Mouse (Mus musculus) kidney, embryonic 16.5 days (tissue): ENCODE data around the gene Fkbp15. TPM values are rescaled to one million over a fixed set of nuclear protein-coding genes. Genes with fewer than 3 reads are reported as not detected.

Experiments
- ATAC-seq: fragments of 200-750 bp; cut with Nextera tagmentation; 2 replicates; pipeline ENCODE4 v1.8.0; 2017; ENCODE audit warnings: moderate TSS enrichment; ENCODE audit not compliant: low FRiP score, low TSS enrichment
- H3K27ac ChIP-seq: fragments of 300-500 bp; sonication (generic); 2 replicates; pipeline ENCODE4 v1.5.1; 2014; ENCODE audit warnings: low read length
- H3K27me3 ChIP-seq: fragments of 300-500 bp; sonication (generic); 2 replicates; pipeline ENCODE4 v1.6.1; 2014; ENCODE audit warnings: low read length, control low read depth, mixed read lengths; ENCODE audit not compliant: insufficient read depth
- H3K36me3 ChIP-seq: fragments of 300-500 bp; sonication (generic); 2 replicates; pipeline ENCODE4 v1.6.1; 2014; ENCODE audit warnings: low read length, control low read depth, mixed read lengths; ENCODE audit not compliant: insufficient read depth
- H3K4me1 ChIP-seq: fragments of 300-500 bp; sonication (generic); 2 replicates; pipeline ENCODE4 v1.6.1; 2014; ENCODE audit warnings: low read length, control low read depth, mixed read lengths; ENCODE audit not compliant: insufficient read depth
- H3K4me2 ChIP-seq: fragments of 300-500 bp; sonication (generic); replicated peaks from 2 replicates; pipeline ENCODE4 v1.6.1; 2014; ENCODE audit warnings: low read depth, low read length
- H3K4me3 ChIP-seq: fragments of 300-500 bp; sonication (generic); 2 replicates; pipeline ENCODE4 v1.5.1; 2014; ENCODE audit warnings: mild to moderate bottlenecking, low read length
- H3K9ac ChIP-seq: fragments of 300-500 bp; sonication (generic); replicated peaks from 2 replicates; pipeline ENCODE4 v1.6.1; 2014; ENCODE audit warnings: low read length
- H3K9me3 ChIP-seq: fragments of 300-500 bp; sonication (generic); 2 replicates; pipeline ENCODE4 v1.6.1; 2016; ENCODE audit warnings: low read length, control low read depth
- WGBS: fragments of 180-500 bp; shearing (Covaris S2); extraction: QIAGEN DNeasy Blood & Tissue Kit; methylation state at CpG from one replicate; pipeline ENCODE4 v1.1.7; 2014; 5-methylcytosine and 5-hydroxymethylcytosine counted together
- polyA plus RNA-seq: library from polyadenylated mRNA; unstranded; fragments of >200 nt; fragmentation: Nextera tagmentation; extraction: Ambion mirVana; gene quantifications from 2 replicates; pipeline ENCODE4 v1.2.1, GENCODE M21; 2015

Gene Fkbp15
- polyA plus RNA-seq, 1 experiment from 2014 or later: 26.2 TPM

DNA sequence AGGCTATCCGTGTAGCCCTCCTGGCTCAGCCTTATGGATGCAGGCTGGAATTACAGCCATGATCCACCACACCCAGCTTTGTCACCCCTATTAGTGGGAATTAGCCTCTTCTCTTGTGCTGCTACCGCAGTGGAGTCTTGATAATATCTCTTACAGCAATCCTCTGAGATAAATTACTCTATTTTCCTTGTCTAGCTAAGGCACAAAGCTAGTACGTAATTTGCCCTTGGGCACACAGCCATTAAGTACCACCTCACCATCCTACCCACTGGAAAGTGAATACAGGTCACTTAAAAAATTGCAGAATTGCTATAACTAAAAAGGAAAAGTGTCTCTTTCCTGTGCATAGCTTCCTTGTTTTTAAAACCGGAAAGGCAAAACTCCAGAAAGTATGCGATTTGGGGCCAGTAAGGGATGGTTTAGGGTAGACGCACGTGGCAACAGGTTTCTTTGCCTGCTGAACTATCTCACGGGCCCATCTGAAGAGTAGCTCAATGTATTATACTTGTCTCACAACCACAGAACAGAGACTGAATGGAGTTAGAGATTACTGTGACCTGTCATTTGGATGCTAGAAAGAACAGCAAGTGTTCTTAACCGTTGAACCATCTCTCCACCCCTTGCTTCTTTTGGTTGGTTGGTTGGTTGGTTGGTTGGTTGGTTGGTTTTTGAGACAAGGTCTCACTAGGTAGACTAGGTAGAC lies 12.6 kb upstream of the Fkbp15 start:
- Histone ChIP-seq H3K36me3 (no peaks in the 10 kb centered on the region), H3K27me3 (no peaks in the 10 kb centered on the region), H3K4me2 (no peak overlapping the region), H3K9ac (no peak overlapping the region), H3K4me3 (no peak overlapping the region), H3K9me3 (no peaks in the 10 kb centered on the region), H3K4me1 (peaks cover 4% of the 10 kb centered on the region; the same call in 1 of the 2 replicates), H3K27ac (no peak overlapping the region)
- WGBS: 84% methylated on average over 9 of the region's 9 CpGs
- no peak for ATAC-seq

- H3K36me3 ChIP-seq: no peaks in the 10 kb centered on the region
- no peak for ATAC-seq
- H3K4me2 ChIP-seq: no peak overlapping the region
- H3K4me1 ChIP-seq: peaks cover 4% of the 10 kb centered on the region; the same call in 1 of the 2 replicates
- H3K4me3 ChIP-seq: no peak overlapping the region
- H3K9me3 ChIP-seq: no peaks in the 10 kb centered on the region
- WGBS: 32% methylated on average over 1 of the region's 1 CpGs
- no peaks in the 10 kb centered on the region for H3K27me3 ChIP-seq
- H3K9ac ChIP-seq: no peak overlapping the region
- no peak overlapping the region for H3K27ac ChIP-seq
These were observed 12.1 kb upstream of the Fkbp15 start for GRCm38 (mm10) chr4:62372410-62372809.

DNA sequence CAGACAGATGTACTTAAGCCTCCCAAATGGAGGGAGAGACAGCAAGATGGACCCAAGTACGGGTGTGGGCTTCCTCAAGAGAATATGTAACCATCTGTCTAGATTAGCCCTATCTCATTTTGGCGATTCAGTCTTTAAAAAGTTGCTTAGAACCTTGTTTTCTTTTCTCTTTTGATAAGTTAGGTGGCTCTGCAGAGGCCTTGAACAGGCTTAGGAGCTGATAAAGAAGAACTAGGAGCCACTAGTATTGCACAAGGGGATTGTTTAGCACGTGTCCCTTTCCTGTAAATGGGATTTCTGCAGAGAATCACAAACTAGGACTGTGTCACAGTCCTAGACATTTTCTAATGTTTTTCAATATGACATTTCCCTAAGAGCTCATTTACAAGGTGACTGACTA lies 8.7 kb upstream of the Fkbp15 start:
- no peak overlapping the region for H3K4me2 ChIP-seq
- no peak overlapping the region for H3K27ac ChIP-seq
- peaks cover 8% of the 10 kb centered on the region; the same call in 1 of the 2 replicates for H3K4me1 ChIP-seq
- 80% methylated on average over 3 of the region's 3 CpGs for WGBS
- H3K36me3 ChIP-seq: no peaks in the 10 kb centered on the region
- no peak for ATAC-seq
- no peak overlapping the region for H3K9ac ChIP-seq
- no peaks in the 10 kb centered on the region for H3K9me3 ChIP-seq
- H3K4me3 ChIP-seq: no peak overlapping the region
- no peaks in the 10 kb centered on the region for H3K27me3 ChIP-seq

DNA sequence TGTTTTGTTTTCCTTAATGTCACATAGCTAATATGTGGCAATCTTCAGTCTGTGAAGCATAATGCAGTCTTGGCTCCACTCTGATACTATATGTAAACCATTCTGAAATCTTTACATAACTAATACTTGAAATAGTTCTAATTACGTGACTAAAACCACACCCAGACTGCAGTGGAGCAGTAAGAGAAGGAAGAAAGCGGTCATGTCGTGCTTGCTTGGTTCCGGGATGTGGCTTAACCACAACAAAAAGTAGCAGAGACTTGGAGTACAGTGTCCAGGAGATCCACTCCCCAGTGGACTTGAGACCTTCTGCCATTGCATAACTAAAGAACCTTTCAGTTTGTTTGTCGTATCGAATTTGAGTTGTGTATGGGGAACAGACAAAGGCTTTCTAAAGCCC lies 7.2 kb upstream of the Fkbp15 start:
- Histone ChIP-seq H3K27ac (no peak overlapping the region), H3K4me3 (no peak overlapping the region), H3K9me3 (no peaks in the 10 kb centered on the region), H3K9ac (no peak overlapping the region), H3K27me3 (no peaks in the 10 kb centered on the region), H3K36me3 (no peaks in the 10 kb centered on the region), H3K4me1 (peaks cover 5% of the 10 kb centered on the region; the same call in 1 of the 2 replicates), H3K4me2 (no peak overlapping the region)
- no peak for ATAC-seq
- 84% methylated on average over 6 of the region's 6 CpGs for WGBS

- no peaks in the 10 kb centered on the region for H3K9me3 ChIP-seq
- no peak overlapping the region for H3K27ac ChIP-seq
- no peaks in the 10 kb centered on the region for H3K36me3 ChIP-seq
- 68% methylated on average over 4 of the region's 4 CpGs for WGBS
- H3K4me1 ChIP-seq: peaks cover 18% of the 10 kb centered on the region
- ATAC-seq: no peak
- no peak overlapping the region for H3K9ac ChIP-seq
- no peak overlapping the region for H3K4me3 ChIP-seq
- H3K27me3 ChIP-seq: no peaks in the 10 kb centered on the region
- H3K4me2 ChIP-seq: no peak overlapping the region
These were observed 5.9 kb upstream of the Fkbp15 start for GRCm38 (mm10) chr4:62366291-62366690.

- no peak overlapping the region for H3K9ac ChIP-seq
- no peaks in the 10 kb centered on the region for H3K36me3 ChIP-seq
- no peak overlapping the region for H3K4me2 ChIP-seq
- H3K9me3 ChIP-seq: no peaks in the 10 kb centered on the region
- H3K4me3 ChIP-seq: no peak overlapping the region
- WGBS: 84% methylated on average over 8 of the region's 8 CpGs
- H3K27me3 ChIP-seq: no peaks in the 10 kb centered on the region
- H3K4me1 ChIP-seq: peaks cover 23% of the 10 kb centered on the region
- no peak overlapping the region for H3K27ac ChIP-seq
- ATAC-seq: no peak
These were observed 4.0 kb upstream of the Fkbp15 start for GRCm38 (mm10) chr4:62364299-62364698.

DNA sequence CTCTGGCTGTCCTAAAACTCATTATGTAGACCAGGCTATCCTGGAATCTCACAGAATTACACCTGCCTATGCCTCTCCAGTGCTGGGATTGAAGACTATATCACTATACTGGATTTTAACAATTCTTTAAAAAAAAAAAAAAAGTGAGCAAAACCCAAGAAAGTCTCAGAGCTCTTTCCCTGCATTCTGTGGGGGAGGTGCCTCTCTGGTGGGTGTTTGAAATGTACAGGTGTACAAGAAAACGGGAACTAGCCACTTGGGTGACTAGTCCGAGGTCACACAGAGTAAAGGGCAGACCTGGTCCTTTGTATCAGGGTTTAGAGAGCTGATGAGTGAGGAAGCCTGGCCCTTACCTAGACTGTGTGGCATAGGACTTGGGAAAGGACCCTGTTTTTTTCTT lies 2.1 kb upstream of the Fkbp15 start:
- no peaks in the 10 kb centered on the region for H3K9me3 ChIP-seq
- no peak overlapping the region for H3K4me3 ChIP-seq
- no peak overlapping the region for H3K27ac ChIP-seq
- no peaks in the 10 kb centered on the region for H3K27me3 ChIP-seq
- peaks cover 28% of the 10 kb centered on the region for H3K4me1 ChIP-seq
- no peak overlapping the region for H3K4me2 ChIP-seq
- H3K36me3 ChIP-seq: 0 out of 2 replicates have a peak, but pooled peaks cover 3% of the 10 kb centered on the region
- no peak for ATAC-seq
- no peak overlapping the region for H3K9ac ChIP-seq
- WGBS: 74% methylated on average over 2 of the region's 2 CpGs

DNA sequence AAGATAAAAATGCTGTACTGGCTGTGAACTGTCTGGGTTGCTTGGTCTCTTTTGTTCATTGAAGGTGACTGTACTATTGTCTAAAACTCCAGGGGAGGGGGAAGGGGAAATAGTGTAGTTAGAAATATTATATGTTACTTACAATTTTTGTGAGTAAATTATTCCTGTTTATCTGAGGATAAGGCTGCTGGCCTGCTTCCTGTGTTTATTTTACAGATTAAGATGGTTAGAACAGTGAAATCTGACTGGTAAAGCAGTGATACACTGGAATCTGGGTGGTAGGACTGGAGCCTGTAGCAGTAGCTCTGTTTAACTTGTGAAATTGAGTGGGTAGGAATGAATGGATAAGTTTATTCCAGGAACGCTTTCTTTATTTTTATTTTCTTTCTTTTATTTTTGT lies 1.6 kb upstream of the Fkbp15 start:
- Histone ChIP-seq H3K4me3 (peak overlapping the region; percentile 76), H3K4me1 (peaks cover 28% of the 10 kb centered on the region), H3K4me2 (peak overlapping the region; percentile 79), H3K9ac (peak overlapping the region; percentile 33; the same call in 1 of the 2 replicates), H3K9me3 (no peaks in the 10 kb centered on the region), H3K27ac (no peak overlapping the region), H3K36me3 (0 out of 2 replicates have a peak, but pooled peaks cover 3% of the 10 kb centered on the region), H3K27me3 (no peaks in the 10 kb centered on the region)
- no peak for ATAC-seq
- WGBS: 90% methylated on average over 1 of the region's 1 CpGs

GRCm38 (mm10) chr4:62361571-62361970 lies 1.2 kb upstream of the Fkbp15 start:
- 39% methylated on average over 6 of the region's 6 CpGs for WGBS
- 0 out of 2 replicates have a peak overlapping the region, but pooled peaks have one; percentile 8 for H3K27ac ChIP-seq
- ATAC-seq: no peak

GRCm38 (mm10) chr4:62360805-62361455 lies 582 bp upstream of the Fkbp15 start:
- peak overlapping the region; percentile 62 for H3K27ac ChIP-seq
- under 1% methylated on average over 22 of the region's 22 CpGs for WGBS
- ATAC-seq: peak; percentile 21

More at GRCm38 (mm10) chr4:62361571-62361970, 1.2 kb upstream of the Fkbp15 start:
- H3K9ac ChIP-seq: peak overlapping the region; percentile 82
- H3K4me1 ChIP-seq: peaks cover 28% of the 10 kb centered on the region
- H3K4me3 ChIP-seq: peak overlapping the region; percentile 76
- H3K9me3 ChIP-seq: no peaks in the 10 kb centered on the region
- 0 out of 2 replicates have a peak, but pooled peaks cover 3% of the 10 kb centered on the region for H3K36me3 ChIP-seq
- H3K27me3 ChIP-seq: no peaks in the 10 kb centered on the region
- H3K4me2 ChIP-seq: peak overlapping the region; percentile 79

More at GRCm38 (mm10) chr4:62360805-62361455, 582 bp upstream of the Fkbp15 start:
- H3K4me1 ChIP-seq: peaks cover 24% of the 10 kb centered on the region
- 0 out of 2 replicates have a peak, but pooled peaks cover 3% of the 10 kb centered on the region for H3K36me3 ChIP-seq
- H3K27me3 ChIP-seq: no peaks in the 10 kb centered on the region
- peak overlapping the region; percentile 82 for H3K9ac ChIP-seq
- H3K4me3 ChIP-seq: peak overlapping the region; percentile 76
- peak overlapping the region; percentile 79 for H3K4me2 ChIP-seq
- no peaks in the 10 kb centered on the region for H3K9me3 ChIP-seq
